In genomic region chr9:43972290-43972689, GRCm38 (mm10) we compare ENCODE assay signal across 9 mouse cellular contexts.
DNase-seq lines count a peak whose midpoint lies in the region; ATAC-seq and TF ChIP-seq lines count a peak whose summit lies in the region.
"Had no signal": no experiment of that assay in that cellular context is flagged by ENCODE, and none has a peak within 500 bp of the region (broad histone marks: within the 10 kb centered on the region; RNA-seq: fewer than 3 reads in every experiment).

No protein-coding gene starts in this region.

- peak; percentile 89 for TF ChIP-seq CTCF in intestine, postnatal 0 days (IDR thresholded peaks at IDR 0.05; ENCODE audit: low read depth)
- TF ChIP-seq CTCF in cerebellum, adult 2 months (IDR thresholded peaks at IDR 0.05; ENCODE audit: borderline replicate concordance, insufficient read depth, low read depth, low read length): peak; percentile 79; the same call in 1 of the 2 replicates

- no peaks in the 10 kb centered on the region for H3K9me3 ChIP-seq in intestine, postnatal 0 days (ENCODE audit: control insufficient read depth)
- no peaks in the 10 kb centered on the region for H3K9me3 ChIP-seq in intestine, embryonic 16.5 days (ENCODE audit: control insufficient read depth, low read length)
- no peaks in the 10 kb centered on the region for H3K9me3 ChIP-seq in neural tube, embryonic 11.5 days (ENCODE audit: control insufficient read depth, low read length)
- H3K9me3 ChIP-seq: neural tube, embryonic 13.5 days had no signal

- no peak overlapping the region for H3K4me3 ChIP-seq in intestine, postnatal 0 days (ENCODE audit: low read depth, low read length)
- no peak overlapping the region for H3K4me3 ChIP-seq in intestine, embryonic 16.5 days (ENCODE audit: low read length)
- no peak overlapping the region for H3K4me3 ChIP-seq in cerebellum, adult 2 months (replicated peaks; ENCODE audit: insufficient read depth, low read depth, low read length)
- no peak overlapping the region for H3K4me3 ChIP-seq in neural tube, embryonic 11.5 days (ENCODE audit: low read depth, low read length)
- H3K4me3 ChIP-seq: neural tube, embryonic 13.5 days had no signal

- H3K36me3 ChIP-seq in intestine, postnatal 0 days (ENCODE audit: control insufficient read depth, insufficient read depth): no peaks in the 10 kb centered on the region
- no peaks in the 10 kb centered on the region for H3K36me3 ChIP-seq in intestine, embryonic 16.5 days (ENCODE audit: control insufficient read depth, insufficient read depth, low read length)
- H3K36me3 ChIP-seq in neural tube, embryonic 11.5 days (ENCODE audit: control insufficient read depth, insufficient read depth, low read length): no peaks in the 10 kb centered on the region
- H3K36me3 ChIP-seq: neural tube, embryonic 13.5 days had no signal

- no peak overlapping the region for H3K9ac ChIP-seq in intestine, postnatal 0 days (ENCODE audit: low read depth, low read length)
- no peak overlapping the region for H3K9ac ChIP-seq in intestine, embryonic 16.5 days (ENCODE audit: low read depth, low read length)
- no peak overlapping the region for H3K9ac ChIP-seq in neural tube, embryonic 11.5 days (ENCODE audit: low read length)
- H3K9ac ChIP-seq: neural tube, embryonic 13.5 days had no signal

- 8% methylated on average over 3 of the region's 3 CpGs for WGBS in intestine, postnatal 0 days
- WGBS in intestine, embryonic 16.5 days: 14% methylated on average over 3 of the region's 3 CpGs
- 10% methylated on average over 3 of the region's 3 CpGs for WGBS in cerebellum, adult 2 months
- 2% methylated on average over 3 of the region's 3 CpGs for WGBS in neural tube, embryonic 11.5 days

- no peaks in the 10 kb centered on the region for H3K27me3 ChIP-seq in intestine, postnatal 0 days (replicated peaks; ENCODE audit: control insufficient read depth, insufficient read depth, low read length)
- no peaks in the 10 kb centered on the region for H3K27me3 ChIP-seq in intestine, embryonic 16.5 days (replicated peaks; ENCODE audit: control insufficient read depth, insufficient read depth, low read length)
- no peaks in the 10 kb centered on the region for H3K27me3 ChIP-seq in cerebellum, adult 2 months (ENCODE audit: control insufficient read depth, insufficient read depth, low read length)
- no peaks in the 10 kb centered on the region for H3K27me3 ChIP-seq in neural tube, embryonic 11.5 days (ENCODE audit: control insufficient read depth, insufficient read depth, low read length)

- H3K4me1 ChIP-seq in intestine, postnatal 0 days (replicated peaks; ENCODE audit: control insufficient read depth, insufficient read depth, low read length): no peaks in the 10 kb centered on the region
- no peaks in the 10 kb centered on the region for H3K4me1 ChIP-seq in intestine, embryonic 16.5 days (ENCODE audit: control insufficient read depth, insufficient read depth, low read length)
- H3K4me1 ChIP-seq in cerebellum, adult 2 months (ENCODE audit: control insufficient read depth, insufficient read depth, low read length): peaks cover 20% of the 10 kb centered on the region
- peaks cover 17% of the 10 kb centered on the region for H3K4me1 ChIP-seq in neural tube, embryonic 11.5 days (ENCODE audit: control insufficient read depth, insufficient read depth, low read length)

- H3K4me2 ChIP-seq in intestine, postnatal 0 days (replicated peaks; ENCODE audit: low read depth): no peak overlapping the region
- no peak overlapping the region for H3K4me2 ChIP-seq in intestine, embryonic 16.5 days (ENCODE audit: low read depth, low read length)
- no peak overlapping the region for H3K4me2 ChIP-seq in neural tube, embryonic 11.5 days (ENCODE audit: low read depth)
- H3K4me2 ChIP-seq: neural tube, embryonic 13.5 days had no signal

- ATAC-seq in intestine, postnatal 0 days: no peak
- no peak for ATAC-seq in intestine, embryonic 16.5 days
- ATAC-seq in neural tube, embryonic 11.5 days (ENCODE audit: insufficient read depth, low FRiP score, low TSS enrichment): no peak

- H3K27ac ChIP-seq in intestine, postnatal 0 days (ENCODE audit: low read depth, low read length): no peak overlapping the region
- H3K27ac ChIP-seq in intestine, embryonic 16.5 days (ENCODE audit: low read length): no peak overlapping the region
- no peak overlapping the region for H3K27ac ChIP-seq in cerebellum, adult 2 months (ENCODE audit: insufficient read depth, low read length)
- no peak overlapping the region for H3K27ac ChIP-seq in neural tube, embryonic 11.5 days (ENCODE audit: low read depth, low read length)
- H3K27ac ChIP-seq: neural tube, embryonic 13.5 days had no signal

- TF ChIP-seq POLR2A in cerebellum, adult 2 months (IDR thresholded peaks at IDR 0.05; ENCODE audit: borderline replicate concordance, insufficient read depth, low read length): no peak

- DNase-seq in MN1 (ENCODE audit: low spot score): peak; percentile 71
- DNase-seq in cerebellum, adult 2 months: peak; percentile 70 to 82
- DNase-seq in heart, adult 9 months (ENCODE audit: low spot score in 2 of 2): peak; percentile 46 to 74
- peak; percentile 47 for DNase-seq in left cerebral cortex, adult 11 months (ENCODE audit: low spot score)
- DNase-seq in neural tube, embryonic 11.5 days (ENCODE audit: low spot score): peak; percentile 78
- peak; percentile 58 for DNase-seq in urinary bladder, postnatal 25 days (ENCODE audit: low spot score)
